Comparison of ENCODE assay signal across 15 mouse cellular contexts in genomic region chr1:45700893-45701292, GRCm38 (mm10).
A peak's percentile ranks its signal among the peaks of the same experiment; 100 is the strongest.
DNase-seq lines count a peak whose midpoint lies in the region; ATAC-seq and TF ChIP-seq lines count a peak whose summit lies in the region.
"Had no signal": no experiment of that assay in that cellular context is flagged by ENCODE, and none has a peak within 500 bp of the region (broad histone marks: within the 10 kb centered on the region; RNA-seq: fewer than 3 reads in every experiment).

No protein-coding gene starts in this region.

- WGBS in lung, adult 2 months = 32% methylated on average over 1 of the region's 1 CpGs
- 29% methylated on average over 1 of the region's 1 CpGs for WGBS in limb, embryonic 14.5 days
- WGBS in forebrain, embryonic 12.5 days = 66% methylated on average over 1 of the region's 1 CpGs

- no peaks in the 10 kb centered on the region for H3K9me3 ChIP-seq in limb, embryonic 14.5 days (ENCODE audit: control insufficient read depth, low read length)
- no peaks in the 10 kb centered on the region for H3K9me3 ChIP-seq in forebrain, embryonic 12.5 days
- H3K9me3 ChIP-seq: embryonic facial prominence, embryonic 15.5 days; hindbrain, embryonic 12.5 days; neural tube, embryonic 13.5 days had no signal

- DNase-seq in gastrocnemius, adult 2 months = no peak
- DNase-seq in gastrocnemius, adult 8-10 months (ENCODE audit: low spot score in 2 of 2) = no peak
- peak; percentile 29 for DNase-seq in lung, postnatal 10 days
- DNase-seq in lung, adult 2 months = no peak
- DNase-seq in adipocyte (ENCODE audit: low spot score) = peak; percentile 64
- DNase-seq in limb, embryonic 14.5 days (ENCODE audit: low spot score) = peak; percentile 77
- DNase-seq in right cerebral cortex, adult 2 months (ENCODE audit: low spot score in 2 of 2) = no peak
- DNase-seq: cerebellum, adult 18-20 months; liver, postnatal 0 days had no signal

- intact Hi-C loops in gastrocnemius, adult 2 months (cut with DNase I) = no loop called here

- no peak overlapping the region for H3K4me2 ChIP-seq in limb, embryonic 14.5 days (replicated peaks; ENCODE audit: low read depth, low read length, severe bottlenecking)
- no peak overlapping the region for H3K4me2 ChIP-seq in forebrain, embryonic 12.5 days
- H3K4me2 ChIP-seq: embryonic facial prominence, embryonic 15.5 days; hindbrain, embryonic 12.5 days; neural tube, embryonic 13.5 days had no signal

- peak overlapping the region; percentile 35; the same call in 1 of the 2 replicates for H3K27ac ChIP-seq in gastrocnemius, adult 2 months
- peak overlapping the region; percentile 46; the same call in 1 of the 2 replicates for H3K27ac ChIP-seq in limb, embryonic 14.5 days (replicated peaks; ENCODE audit: low read depth, low read length)
- no peak overlapping the region for H3K27ac ChIP-seq in forebrain, embryonic 12.5 days
- H3K27ac ChIP-seq: embryonic facial prominence, embryonic 15.5 days; hindbrain, embryonic 12.5 days; neural tube, embryonic 13.5 days had no signal

- no peaks in the 10 kb centered on the region for H3K36me3 ChIP-seq in limb, embryonic 14.5 days (ENCODE audit: control insufficient read depth, insufficient read depth, low read length)
- H3K36me3 ChIP-seq in forebrain, embryonic 12.5 days (replicated peaks) = no peaks in the 10 kb centered on the region
- H3K36me3 ChIP-seq: embryonic facial prominence, embryonic 15.5 days; hindbrain, embryonic 12.5 days; neural tube, embryonic 13.5 days had no signal

- no peak for TF ChIP-seq POLR2A in lung, adult 2 months (IDR thresholded peaks at IDR 0.05; ENCODE audit: borderline replicate concordance, extremely low read depth, low read depth, low read length)
- TF ChIP-seq POLR2A in limb, embryonic 14.5 days (IDR thresholded peaks at IDR 0.05; ENCODE audit: borderline replicate concordance, extremely low read depth, insufficient read depth, insufficient read length) = no peak

- H3K4me3 ChIP-seq in gastrocnemius, adult 2 months = no peak overlapping the region
- no peak overlapping the region for H3K4me3 ChIP-seq in lung, adult 2 months (replicated peaks; ENCODE audit: extremely low read depth, low read depth, low read length)
- no peak overlapping the region for H3K4me3 ChIP-seq in limb, embryonic 14.5 days (replicated peaks; ENCODE audit: low read length)
- H3K4me3 ChIP-seq in forebrain, embryonic 12.5 days (replicated peaks) = no peak overlapping the region
- H3K4me3 ChIP-seq: embryonic facial prominence, embryonic 15.5 days; hindbrain, embryonic 12.5 days; neural tube, embryonic 13.5 days had no signal

- H3K9ac ChIP-seq in limb, embryonic 14.5 days (ENCODE audit: low read depth, low read length, severe bottlenecking) = no peak overlapping the region
- no peak overlapping the region for H3K9ac ChIP-seq in forebrain, embryonic 12.5 days
- H3K9ac ChIP-seq: embryonic facial prominence, embryonic 15.5 days; hindbrain, embryonic 12.5 days; liver, postnatal 0 days; neural tube, embryonic 13.5 days had no signal

- no peaks in the 10 kb centered on the region for H3K27me3 ChIP-seq in limb, embryonic 14.5 days (ENCODE audit: control insufficient read depth, insufficient read depth, low read length)
- no peaks in the 10 kb centered on the region for H3K27me3 ChIP-seq in forebrain, embryonic 12.5 days
- H3K27me3 ChIP-seq: embryonic facial prominence, embryonic 15.5 days; hindbrain, embryonic 12.5 days; neural tube, embryonic 13.5 days had no signal

- ATAC-seq in limb, embryonic 14.5 days (ENCODE audit: low FRiP score, low read depth) = peak; percentile 87
- ATAC-seq in forebrain, embryonic 12.5 days (ENCODE audit: low FRiP score) = no peak
- ATAC-seq: CD4-positive, CD25-positive, alpha-beta regulatory T cell, adult 4 months; forebrain, embryonic 14.5 days; liver, postnatal 0 days had no signal

- no peak for TF ChIP-seq CTCF in gastrocnemius, adult 2 months (IDR thresholded peaks at IDR 0.05)
- TF ChIP-seq CTCF in lung, adult 2 months (IDR thresholded peaks at IDR 0.05; ENCODE audit: insufficient read depth, low read length) = no peak

- H3K4me1 ChIP-seq in lung, adult 2 months (ENCODE audit: control insufficient read depth, insufficient read depth, low read length) = no peaks in the 10 kb centered on the region
- peaks cover 8% of the 10 kb centered on the region; the same call in 1 of the 2 replicates for H3K4me1 ChIP-seq in limb, embryonic 14.5 days (ENCODE audit: control insufficient read depth, insufficient read depth, low read length)
- no peaks in the 10 kb centered on the region for H3K4me1 ChIP-seq in forebrain, embryonic 12.5 days
- H3K4me1 ChIP-seq: embryonic facial prominence, embryonic 15.5 days; hindbrain, embryonic 12.5 days; neural tube, embryonic 13.5 days had no signal

Comparison
In these comparisons a context has a peak if more than half of its experiments do, and no peak if none do; other contexts are left out.
1. DNase-seq: peak in lung, postnatal 10 days (single experiment), adipocyte (single experiment) and limb, embryonic 14.5 days (single experiment); none in gastrocnemius, adult 2 months (single experiment), gastrocnemius, adult 8-10 months (0 of 2), lung, adult 2 months (single experiment) and right cerebral cortex, adult 2 months (0 of 2).